Mouse (Mus musculus): ENCODE measurements around the gene Ppp1r26. TPM values are rescaled to one million over a fixed set of nuclear protein-coding genes. Genes with fewer than 3 reads are reported as not detected.

The Ppp1r26 gene
- 23.4 TPM in 2 replicates for polyA plus RNA-seq (2012; rRNA removed)

GRCm38 (mm10) chr2:28446515-28447314 lies at the start of gene Ppp1r26:
Gene Ppp1r26, plus strand, starts transcription at chr2:28446800.

DNA sequence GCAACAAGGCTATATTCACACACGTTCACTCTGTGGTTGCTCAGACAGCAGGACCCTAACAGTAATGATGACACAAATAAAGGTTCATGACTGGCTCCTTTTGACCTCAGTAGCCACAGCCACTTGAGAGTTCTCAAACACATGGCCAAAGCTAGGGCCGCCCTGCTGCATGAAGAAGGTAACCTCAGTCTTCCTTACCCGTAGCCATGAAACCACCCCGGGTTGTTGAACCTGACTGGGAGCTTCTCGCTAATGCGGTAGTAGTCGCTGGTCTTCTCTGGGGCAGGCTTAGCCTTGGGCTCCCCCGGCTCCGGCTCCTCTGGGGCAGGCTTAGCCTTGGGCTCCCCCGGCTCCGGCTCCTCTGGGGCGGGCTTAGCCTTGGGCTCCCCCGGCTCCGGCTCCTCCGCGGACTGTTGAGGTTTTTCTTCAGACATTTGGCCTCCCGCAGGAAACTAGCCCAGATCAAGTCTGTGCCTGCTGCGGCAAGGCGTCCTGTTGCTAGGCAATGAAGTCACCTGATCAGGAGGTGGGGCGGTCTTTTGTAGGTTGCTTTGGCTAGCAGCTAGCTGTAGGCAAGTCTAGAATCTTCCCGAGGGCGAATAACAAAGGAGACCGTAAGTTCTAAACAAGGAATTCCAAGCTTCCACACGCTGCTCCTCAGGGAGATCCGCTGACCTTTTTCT lies 19.4 kb downstream of the Ppp1r26 start, which contains the start of gene 1700007K13Rik:
TSS of gene 1700007K13Rik (minus strand) at position 497 of the 683 bp plus-strand sequence.

GRCm38 (mm10) chr2:28467860-28468485 lies 21.4 kb downstream of the Ppp1r26 start, which contains the start of gene Mrps2:
Gene Mrps2, plus strand, starts transcription at chr2:28468066.

DNA sequence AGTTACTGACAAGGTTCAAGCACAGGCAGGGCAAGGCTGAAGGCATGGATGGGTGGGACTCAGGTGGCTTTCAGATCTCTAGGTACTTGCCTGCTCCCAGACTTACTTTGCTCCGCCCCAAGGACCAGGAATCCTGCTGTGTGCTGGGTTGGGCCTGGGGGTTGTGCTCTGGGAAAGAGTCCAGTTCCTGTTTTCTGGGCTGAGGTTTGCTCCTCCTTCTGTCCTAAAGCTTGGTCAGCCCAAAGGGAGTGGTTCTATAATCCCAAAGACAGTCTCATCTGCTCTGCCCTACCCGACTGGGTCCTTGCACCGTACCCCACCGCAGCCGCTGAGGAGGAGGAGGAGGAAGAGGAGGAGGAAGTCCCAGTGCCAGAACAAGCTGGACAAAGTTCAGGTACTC lies 50.1 kb downstream of the Ppp1r26 start, which contains the start of gene Gbgt1:
TSS of gene Gbgt1 (plus strand) at position 221 of the 400 bp plus-strand sequence.

Other genes starting within 250 kb of the Ppp1r26 start
- 2.3 and 3.1 TPM in 2 replicates for gene 1700007K13Rik, start 19.5 kb downstream of the Ppp1r26 start, polyA plus RNA-seq (2012; rRNA removed)
- 42.0 and 43.0 TPM in 2 replicates for gene Mrps2, start 21.3 kb downstream of the Ppp1r26 start, polyA plus RNA-seq (2012; rRNA removed)
- gene Gbgt1, start 50.1 kb downstream of the Ppp1r26 start, polyA plus RNA-seq (2012; rRNA removed) = 1.4 TPM in 2 replicates
- gene Gm10134, start 59.3 kb downstream of the Ppp1r26 start, polyA plus RNA-seq (2012; rRNA removed) = 0.47 and 0.78 TPM in 2 replicates
- 166 and 171 TPM in 2 replicates for gene Ralgds, start 66.3 kb downstream of the Ppp1r26 start, polyA plus RNA-seq (2012; rRNA removed)
- 0.05 and 0.08 TPM in 2 replicates for gene Cel, start 116.6 kb downstream of the Ppp1r26 start, polyA plus RNA-seq (2012; rRNA removed)
- gene Gtf3c5, start 137.0 kb downstream of the Ppp1r26 start, polyA plus RNA-seq (2012; rRNA removed) = 38.7 and 40.5 TPM in 2 replicates
- gene Gfi1b, start 175.2 kb downstream of the Ppp1r26 start, polyA plus RNA-seq (2012; rRNA removed) = 0.03 TPM in 1 of 2 replicates, not detected in the other
- 38.8 and 39.1 TPM in 2 replicates for gene Tsc1, start 194.4 kb downstream of the Ppp1r26 start, polyA plus RNA-seq (2012; rRNA removed)